Mouse (Mus musculus): Measurements from ENCODE around the gene Poldip2. TPM values are rescaled to one million over a fixed set of nuclear protein-coding genes. Genes with fewer than 3 reads are reported as not detected.

Gene Poldip2
- polyA plus RNA-seq (2012; rRNA removed), result 110 and 111 TPM in 2 replicates

GRCm38 (mm10) chr11:78512025-78512957, at the start of gene Poldip2, which contains the start of gene Tmem199:
Poldip2 (plus strand) TSS chr11:78512193.
Tmem199 (minus strand) TSS chr11:78512172.

GRCm38 (mm10) chr11:78465568-78466180, 46.3 kb upstream of the Poldip2 start, which contains the start of gene Slc46a1:
Slc46a1 (plus strand) TSS chr11:78465697.

DNA sequence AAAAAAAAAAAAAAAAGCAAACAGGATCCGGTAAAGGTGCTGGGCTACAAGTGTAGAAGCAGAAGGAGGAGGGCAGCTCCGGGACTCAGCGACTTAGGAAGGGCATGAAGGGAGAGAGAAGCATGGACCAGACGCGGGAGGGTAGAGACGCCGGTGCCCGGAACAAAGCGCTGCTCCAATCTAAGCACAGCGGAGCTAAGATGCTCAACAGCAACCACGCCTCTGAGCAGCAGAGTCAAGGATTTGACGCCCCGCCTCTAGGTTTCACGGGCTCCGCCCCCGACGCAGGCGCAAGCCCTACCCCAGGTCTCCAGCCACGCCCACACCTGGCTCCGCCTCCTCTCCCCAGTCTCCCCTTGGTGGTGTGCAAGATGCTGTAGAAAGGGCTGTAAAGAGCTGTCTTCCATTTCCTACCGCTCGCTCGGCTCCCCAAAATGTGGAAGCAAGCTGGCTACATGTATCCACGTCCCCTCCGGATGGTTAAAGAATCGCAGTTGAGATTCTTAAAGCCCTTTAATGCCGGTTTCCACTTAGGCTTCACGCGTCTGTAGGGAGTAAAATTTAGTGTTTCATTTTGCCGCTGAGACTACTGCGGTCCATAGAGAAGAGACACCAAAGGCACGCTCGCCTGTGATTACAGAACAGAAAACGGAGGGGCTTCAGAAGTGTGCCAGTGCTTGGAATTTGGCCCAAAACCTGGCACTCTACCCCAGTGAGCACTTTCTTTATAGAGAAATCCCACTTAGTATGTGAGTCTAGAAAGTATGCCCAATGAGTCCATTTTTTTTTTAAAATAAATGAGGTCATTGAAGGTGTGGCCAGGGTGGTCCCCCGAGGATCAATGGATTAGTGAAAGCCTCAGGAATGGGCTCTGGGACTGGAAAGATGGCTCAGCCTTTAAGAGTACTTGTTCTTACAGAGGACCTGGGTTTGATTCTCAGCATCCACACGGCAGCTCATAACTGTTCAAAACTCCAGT, 14.2 kb upstream of the Poldip2 start, which contains the start of gene Sarm1:
Gene Sarm1, minus strand, starts transcription at position 211 of the 979 bp plus-strand sequence.

DNA sequence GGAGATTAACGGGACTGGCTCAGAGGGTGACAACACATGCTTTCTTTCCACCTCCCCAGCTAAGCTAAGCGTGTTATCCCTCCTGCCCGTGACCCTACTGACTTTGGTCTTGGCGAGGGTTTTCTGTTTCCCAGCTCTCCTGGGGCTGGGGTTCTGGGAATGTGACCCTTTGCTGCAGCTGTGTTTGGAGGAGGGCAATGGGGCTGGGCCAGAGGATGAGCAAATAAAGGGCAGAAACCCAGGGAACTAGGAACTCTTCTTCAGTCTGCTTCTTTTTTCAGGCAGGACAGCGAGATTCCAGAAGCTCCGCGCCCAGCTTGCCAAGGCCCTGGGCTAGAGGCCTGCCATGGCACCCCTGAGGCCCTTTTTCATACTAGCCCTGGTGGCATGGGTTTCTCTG, 13.0 kb upstream of the Poldip2 start, which contains the start of gene Vtn:
Gene Vtn, plus strand, starts transcription at position 88 of the 400 bp plus-strand sequence.

GRCm38 (mm10) chr11:78502909-78503650, 8.9 kb upstream of the Poldip2 start, which contains the start of gene Sebox:
Sebox (plus strand) TSS chr11:78503447.

DNA sequence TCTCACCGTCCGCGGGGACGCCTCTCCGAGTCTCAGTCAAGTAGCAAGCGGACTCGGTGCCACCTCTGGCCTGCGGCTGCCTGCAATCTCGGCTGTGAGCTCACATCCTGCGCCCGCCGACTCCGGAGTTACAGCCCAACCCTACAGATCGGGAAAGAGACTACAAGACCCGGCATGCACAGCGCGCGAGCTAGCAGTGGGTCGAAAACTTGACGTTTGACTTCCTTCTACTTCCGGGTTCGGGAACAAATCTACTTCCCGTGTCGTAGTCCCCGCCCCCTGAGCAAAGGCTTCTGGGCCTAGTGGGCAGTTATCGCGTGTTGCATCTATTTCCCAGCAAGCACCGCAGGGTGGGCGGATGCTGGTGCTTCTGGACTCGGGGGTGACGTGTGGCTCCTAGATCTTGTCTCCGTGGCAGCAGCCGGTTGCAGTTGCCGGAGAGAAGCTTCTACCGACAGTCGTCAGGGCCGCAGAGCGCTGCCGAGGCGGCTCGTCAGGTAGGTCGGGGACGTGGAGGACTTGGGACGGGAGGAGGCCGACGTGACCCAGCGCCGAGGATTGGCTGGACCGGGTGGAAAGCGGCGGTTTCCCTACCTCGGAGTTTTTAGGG, 24.2 kb downstream of the Poldip2 start, which contains the start of the genes Tnfaip1 and Ift20:
Gene Tnfaip1, minus strand, starts transcription at position 253 of the 610 bp plus-strand sequence.
Gene Ift20, plus strand, starts transcription at position 282 of the 610 bp plus-strand sequence.

GRCm38 (mm10) chr11:78550168-78551058, 38.4 kb downstream of the Poldip2 start, which contains the start of gene Tmem97:
Tmem97 (minus strand) TSS chr11:78550777.

Other genes with a start within 250 kb of the Poldip2 start
- 0.26 and 0.44 TPM in 2 replicates for gene BC030499, start 221.4 kb upstream of the Poldip2 start, polyA plus RNA-seq (2012; rRNA removed)
- gene Spag5, start 210.7 kb upstream of the Poldip2 start, polyA plus RNA-seq (2012; rRNA removed), result 12.0 and 13.5 TPM in 2 replicates
- gene Aldoc, start 189.2 kb upstream of the Poldip2 start, polyA plus RNA-seq (2012; rRNA removed), result 166 and 179 TPM in 2 replicates
- 56.9 and 57.1 TPM in 2 replicates for gene Pigs, start 183.8 kb upstream of the Poldip2 start, polyA plus RNA-seq (2012; rRNA removed)
- 138 and 147 TPM in 2 replicates for gene Unc119, start 168.7 kb upstream of the Poldip2 start, polyA plus RNA-seq (2012; rRNA removed)
- not detected in 2 replicates for gene Foxn1, start 125.6 kb upstream of the Poldip2 start, polyA plus RNA-seq (2012; rRNA removed)
- not detected in 2 replicates for gene Slc13a2, start 90.0 kb upstream of the Poldip2 start, polyA plus RNA-seq (2012; rRNA removed)
- gene Slc46a1, start 46.5 kb upstream of the Poldip2 start, polyA plus RNA-seq (2012; rRNA removed), result 11.6 and 12.1 TPM in 2 replicates
- gene Sarm1, start 14.4 kb upstream of the Poldip2 start, polyA plus RNA-seq (2012; rRNA removed), result 39.2 and 43.0 TPM in 2 replicates
- 89.4 and 93.1 TPM in 2 replicates for gene Vtn, start 13.1 kb upstream of the Poldip2 start, polyA plus RNA-seq (2012; rRNA removed)
- gene Sebox, start 8.7 kb upstream of the Poldip2 start, polyA plus RNA-seq (2012; rRNA removed), result 0.28 and 0.30 TPM in 2 replicates
- gene Tmem199, start within 50 bp of the Poldip2 start, polyA plus RNA-seq (2012; rRNA removed), result 64.8 and 65.4 TPM in 2 replicates
- 52.8 and 53.0 TPM in 2 replicates for gene Tnfaip1, start 24.1 kb downstream of the Poldip2 start, polyA plus RNA-seq (2012; rRNA removed)
- gene Ift20, start 24.2 kb downstream of the Poldip2 start, polyA plus RNA-seq (2012; rRNA removed), result 85.8 and 87.6 TPM in 2 replicates
- gene Tmem97, start 38.6 kb downstream of the Poldip2 start, polyA plus RNA-seq (2012; rRNA removed), result 15.8 and 17.2 TPM in 2 replicates
- 37.1 and 39.2 TPM in 2 replicates for gene Nlk, start 185.2 kb downstream of the Poldip2 start, polyA plus RNA-seq (2012; rRNA removed)
- gene Ccnq, start 239.5 kb downstream of the Poldip2 start, polyA plus RNA-seq (2012; rRNA removed), result 36.0 and 36.8 TPM in 2 replicates